Mouse (Mus musculus): ENCODE data around the gene A330070K13Rik. TPM values are rescaled to one million over a fixed set of nuclear protein-coding genes. Genes with fewer than 3 reads are reported as not detected.

The A330070K13Rik gene
- not detected in 2 replicates for total RNA-seq (2014; fragmentation: Nextera tagmentation)
- not detected in 2 replicates for total RNA-seq (2017)
- not detected in 2 replicates for polyA plus RNA-seq (2012)

DNA sequence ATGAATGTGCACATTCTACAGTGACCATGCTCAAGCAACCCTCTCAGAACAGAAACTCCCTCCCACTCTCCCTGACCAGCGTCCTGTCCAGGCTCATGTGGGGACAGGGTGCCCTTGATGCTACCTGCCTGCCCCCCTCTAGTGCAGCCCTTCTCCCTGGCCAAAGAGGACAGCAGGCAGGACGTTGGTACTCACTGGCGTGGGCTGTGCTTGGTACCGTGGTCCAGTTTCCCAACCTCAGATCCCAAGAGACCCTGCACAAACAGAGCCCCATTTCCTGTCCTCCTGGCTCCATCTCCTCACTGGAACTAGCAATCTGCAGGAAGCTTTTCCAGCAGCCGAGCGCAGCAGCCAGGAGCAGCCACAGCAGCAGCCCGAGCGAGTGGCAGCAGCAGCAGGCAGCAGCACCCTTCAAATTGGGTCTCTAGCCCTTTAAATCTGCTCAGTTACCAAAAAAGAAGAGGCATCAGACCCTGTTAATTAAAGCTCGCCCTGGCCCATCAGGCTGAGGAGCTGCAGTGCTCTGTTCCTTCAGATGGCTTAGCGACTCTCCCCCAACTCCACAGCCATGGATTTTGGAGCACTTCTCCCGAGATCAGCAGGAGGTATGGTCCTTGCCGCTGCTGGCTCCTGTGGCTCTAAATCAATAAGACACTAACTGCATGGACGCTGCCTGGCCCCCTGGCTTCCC, at the start of gene A330070K13Rik:
Gene A330070K13Rik (minus strand): TSS at position 410 of the 691 bp plus-strand sequence.
- H3K4me3 ChIP-seq (ENCODE audit: low read depth, low read length): no peak within 1 kb of the TSS
- H3K9me3 ChIP-seq (replicated peaks): peaks cover 43% of the 10 kb centered on the region
- DNase-seq (ENCODE audit: low spot score) (no peak), ATAC-seq (ENCODE audit: extremely low read depth, insufficient number of reproducible peaks, low FRiP score, poor library complexity, severe bottlenecking) (no peak)
- no peak for TF ChIP-seq CTCF (IDR thresholded peaks at IDR 0.05; ENCODE audit: low read depth, low read length)
- no peak for TF ChIP-seq GATA1 (IDR thresholded peaks at IDR 0.05; ENCODE audit: borderline replicate concordance, low read length)
- no peak for TF ChIP-seq GATA2 (IDR thresholded peaks at IDR 0.05; ENCODE audit: borderline replicate concordance, low read depth, low read length)
- TF ChIP-seq POLR2AphosphoS5 (IDR thresholded peaks at IDR 0.05; ENCODE audit: insufficient replicate concordance, low read depth, low read length): no peak
- no peak for TF ChIP-seq TAL1 (conservative IDR thresholded peaks at IDR 0.05; ENCODE audit: low read depth, low read length)
- no peaks in the 10 kb centered on the region for H3K36me3 ChIP-seq (replicated peaks)
- H3K27me3 ChIP-seq (ENCODE audit: insufficient read depth, low read length): no peaks in the 10 kb centered on the region
- no peaks in the 10 kb centered on the region; the same call in 1 of the 2 replicates for H3K4me1 ChIP-seq (ENCODE audit: insufficient read depth, low read depth, low read length)

DNA sequence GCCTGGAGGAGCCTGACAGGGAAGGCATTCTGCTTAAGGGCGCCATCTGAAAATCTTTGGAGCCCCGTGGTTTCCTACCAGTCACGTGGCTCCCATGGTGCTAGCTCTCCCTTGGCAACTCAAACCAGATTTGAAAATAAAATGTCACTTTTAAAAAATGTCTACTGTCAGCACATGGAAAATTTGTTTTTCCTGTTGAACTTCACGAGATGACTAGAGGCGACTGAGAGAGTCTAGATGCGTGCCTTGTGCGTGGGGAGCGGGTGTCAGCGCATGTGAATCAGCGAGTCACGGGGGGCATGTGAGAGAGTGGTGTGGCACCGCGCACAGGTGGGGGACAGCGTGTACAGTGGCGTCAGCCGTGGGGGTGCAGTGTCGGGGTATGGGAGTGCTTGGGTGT, 27.1 kb upstream of the A330070K13Rik start:
- peaks cover 45% of the 10 kb centered on the region for H3K9me3 ChIP-seq (replicated peaks)
- H3K4me1 ChIP-seq (ENCODE audit: insufficient read depth, low read depth, low read length): no peaks in the 10 kb centered on the region
- no peak for ATAC-seq (ENCODE audit: extremely low read depth, insufficient number of reproducible peaks, low FRiP score, poor library complexity, severe bottlenecking)
- DNase-seq (ENCODE audit: low spot score): no peak
- H3K27me3 ChIP-seq (ENCODE audit: insufficient read depth, low read length): no peaks in the 10 kb centered on the region
- H3K4me3 ChIP-seq (ENCODE audit: low read depth, low read length): no peak overlapping the region
- H3K36me3 ChIP-seq (replicated peaks): no peaks in the 10 kb centered on the region
- TF ChIP-seq POLR2AphosphoS5 (IDR thresholded peaks at IDR 0.05; ENCODE audit: insufficient replicate concordance, low read depth, low read length): no peak
- TF ChIP-seq GATA1 (IDR thresholded peaks at IDR 0.05; ENCODE audit: borderline replicate concordance, low read length): no peak
- TF ChIP-seq CTCF (IDR thresholded peaks at IDR 0.05; ENCODE audit: low read depth, low read length): no peak
- no peak for TF ChIP-seq GATA2 (IDR thresholded peaks at IDR 0.05; ENCODE audit: borderline replicate concordance, low read depth, low read length)
- TF ChIP-seq TAL1 (conservative IDR thresholded peaks at IDR 0.05; ENCODE audit: low read depth, low read length): no peak

DNA sequence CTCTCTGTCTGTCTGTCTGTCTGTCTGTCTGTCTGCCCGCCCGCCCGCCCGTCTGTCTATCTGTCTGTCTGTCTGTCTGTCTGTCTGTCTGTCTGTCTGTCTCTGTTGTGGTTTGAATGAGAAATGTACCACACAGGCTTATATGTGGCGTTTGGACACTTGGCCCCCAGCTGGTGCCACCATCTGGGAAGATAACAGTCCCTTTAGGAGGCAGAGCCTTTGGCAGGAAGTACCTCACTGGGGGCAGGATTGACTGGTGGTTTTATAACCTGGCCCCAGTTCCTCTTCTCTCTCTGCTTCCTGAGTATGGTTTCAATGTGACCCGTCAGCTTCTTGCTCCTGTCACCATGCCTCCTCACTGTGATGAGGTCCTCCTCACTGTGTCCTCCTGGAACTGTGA, 25.3 kb upstream of the A330070K13Rik start:
- no peaks in the 10 kb centered on the region for H3K36me3 ChIP-seq (replicated peaks)
- H3K27me3 ChIP-seq (ENCODE audit: insufficient read depth, low read length): no peaks in the 10 kb centered on the region
- no peaks in the 10 kb centered on the region for H3K4me1 ChIP-seq (ENCODE audit: insufficient read depth, low read depth, low read length)
- DNase-seq (ENCODE audit: low spot score): no peak
- peaks cover 56% of the 10 kb centered on the region for H3K9me3 ChIP-seq (replicated peaks)
- TF ChIP-seq TAL1 (conservative IDR thresholded peaks at IDR 0.05; ENCODE audit: low read depth, low read length): no peak
- TF ChIP-seq GATA2 (IDR thresholded peaks at IDR 0.05; ENCODE audit: borderline replicate concordance, low read depth, low read length): no peak
- no peak for TF ChIP-seq CTCF (IDR thresholded peaks at IDR 0.05; ENCODE audit: low read depth, low read length)
- no peak for TF ChIP-seq GATA1 (IDR thresholded peaks at IDR 0.05; ENCODE audit: borderline replicate concordance, low read length)
- TF ChIP-seq POLR2AphosphoS5 (IDR thresholded peaks at IDR 0.05; ENCODE audit: insufficient replicate concordance, low read depth, low read length): no peak
- no peak overlapping the region for H3K4me3 ChIP-seq (ENCODE audit: low read depth, low read length)
- ATAC-seq (ENCODE audit: extremely low read depth, insufficient number of reproducible peaks, low FRiP score, poor library complexity, severe bottlenecking): no peak

DNA sequence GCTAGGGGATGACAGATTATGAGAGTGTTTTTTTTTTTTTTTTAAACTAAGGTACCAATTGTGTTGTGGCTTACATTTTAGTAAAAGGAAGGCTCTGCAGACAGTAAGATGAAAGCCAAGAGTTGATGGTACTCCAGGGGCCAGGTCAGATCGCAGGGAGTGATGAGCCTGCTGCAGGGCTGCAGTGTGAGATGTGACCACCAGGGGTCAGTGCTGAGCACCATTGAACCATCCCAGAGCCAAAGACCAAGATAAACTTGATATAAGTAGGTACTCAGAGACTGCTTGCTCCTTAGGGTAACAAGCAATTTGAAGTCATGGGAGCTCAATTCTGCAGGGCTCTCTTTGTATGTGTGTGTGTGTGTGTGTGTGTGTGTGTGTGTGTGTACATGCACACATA, 20.8 kb upstream of the A330070K13Rik start:
- no peaks in the 10 kb centered on the region for H3K4me1 ChIP-seq (ENCODE audit: insufficient read depth, low read depth, low read length)
- H3K36me3 ChIP-seq (replicated peaks): no peaks in the 10 kb centered on the region
- no peaks in the 10 kb centered on the region for H3K27me3 ChIP-seq (ENCODE audit: insufficient read depth, low read length)
- DNase-seq (ENCODE audit: low spot score) (no peak), ATAC-seq (ENCODE audit: extremely low read depth, insufficient number of reproducible peaks, low FRiP score, poor library complexity, severe bottlenecking) (peak; percentile 54; the same call in 1 of the 2 replicates)
- TF ChIP-seq POLR2AphosphoS5 (IDR thresholded peaks at IDR 0.05; ENCODE audit: insufficient replicate concordance, low read depth, low read length) (no peak), CTCF (IDR thresholded peaks at IDR 0.05; ENCODE audit: low read depth, low read length) (no peak), GATA2 (IDR thresholded peaks at IDR 0.05; ENCODE audit: borderline replicate concordance, low read depth, low read length) (no peak)
- H3K4me3 ChIP-seq (ENCODE audit: low read depth, low read length): no peak overlapping the region
- peaks cover 52% of the 10 kb centered on the region for H3K9me3 ChIP-seq (replicated peaks)

DNA sequence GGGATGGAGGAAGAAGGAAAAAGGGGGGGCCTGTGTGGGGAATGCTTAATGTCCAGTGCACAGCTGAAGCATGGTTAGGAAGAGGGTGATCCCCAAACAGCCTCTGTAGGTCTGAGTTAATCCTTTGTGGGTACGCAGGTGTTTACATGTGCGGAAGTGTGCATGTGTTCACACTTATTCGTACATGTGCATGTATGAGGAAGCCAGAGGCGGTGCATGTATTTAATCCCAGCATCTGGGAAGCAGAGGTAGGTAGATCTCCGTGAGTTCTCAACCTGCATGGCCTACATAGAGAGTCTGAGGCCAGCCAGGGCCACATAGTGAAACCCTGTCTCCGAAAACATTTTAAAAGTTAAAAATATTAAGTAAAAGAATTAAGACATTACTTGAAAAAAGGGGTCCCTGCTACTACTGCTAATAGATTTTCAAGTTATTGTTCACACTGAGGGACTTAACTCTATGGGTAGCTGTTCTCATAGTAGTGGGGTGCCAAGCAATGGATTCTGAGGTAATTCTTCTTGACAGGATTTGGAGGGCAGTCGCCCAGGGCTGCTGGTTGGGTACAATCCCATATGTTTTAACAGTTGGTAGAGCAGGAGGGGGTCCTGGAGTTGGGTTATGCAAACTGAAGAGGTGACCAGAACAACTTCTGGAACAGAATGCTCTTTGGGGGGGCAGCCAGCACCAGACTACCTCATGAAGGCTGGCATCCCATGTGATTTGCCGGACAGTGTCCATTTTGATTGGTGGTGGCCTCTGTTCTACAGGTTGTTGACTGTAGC, 15.9 kb upstream of the A330070K13Rik start:
- no peak for DNase-seq (ENCODE audit: low spot score)

DNA sequence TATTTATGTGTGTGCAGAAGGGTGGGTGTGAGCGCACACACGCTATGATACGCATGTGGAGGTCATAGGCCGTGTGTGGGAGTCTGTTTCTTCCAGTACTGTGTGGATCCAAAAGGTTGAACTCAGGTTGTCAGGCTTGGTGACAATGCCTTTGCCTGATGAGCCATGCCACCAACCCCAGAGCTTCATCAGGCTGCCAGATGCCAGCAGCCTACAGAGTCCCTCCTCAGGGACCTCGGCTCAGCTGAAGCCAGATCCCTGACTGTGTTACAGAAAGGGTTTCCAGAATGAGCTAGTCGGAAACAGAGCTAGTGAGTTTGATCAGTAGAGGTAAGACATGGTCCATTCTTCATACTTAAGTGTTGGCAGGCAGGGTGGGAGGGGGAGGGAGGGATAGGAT, 10.7 kb upstream of the A330070K13Rik start:
- peaks cover 47% of the 10 kb centered on the region for H3K9me3 ChIP-seq (replicated peaks)
- H3K4me3 ChIP-seq (ENCODE audit: low read depth, low read length): no peak overlapping the region
- DNase-seq (ENCODE audit: low spot score) (no peak), ATAC-seq (ENCODE audit: extremely low read depth, insufficient number of reproducible peaks, low FRiP score, poor library complexity, severe bottlenecking) (no peak)
- TF ChIP-seq GATA2 (IDR thresholded peaks at IDR 0.05; ENCODE audit: borderline replicate concordance, low read depth, low read length) (no peak), POLR2AphosphoS5 (IDR thresholded peaks at IDR 0.05; ENCODE audit: insufficient replicate concordance, low read depth, low read length) (no peak), CTCF (IDR thresholded peaks at IDR 0.05; ENCODE audit: low read depth, low read length) (no peak), TAL1 (conservative IDR thresholded peaks at IDR 0.05; ENCODE audit: low read depth, low read length) (no peak), GATA1 (IDR thresholded peaks at IDR 0.05; ENCODE audit: borderline replicate concordance, low read length) (no peak)
- no peaks in the 10 kb centered on the region for H3K4me1 ChIP-seq (ENCODE audit: insufficient read depth, low read depth, low read length)
- no peaks in the 10 kb centered on the region for H3K36me3 ChIP-seq (replicated peaks)
- H3K27me3 ChIP-seq (ENCODE audit: insufficient read depth, low read length): no peaks in the 10 kb centered on the region

More for the DNA sequence above, 15.9 kb upstream of the A330070K13Rik start:
- Histone ChIP-seq H3K9me3 (replicated peaks) (peaks cover 55% of the 10 kb centered on the region), H3K4me1 (ENCODE audit: insufficient read depth, low read depth, low read length) (no peaks in the 10 kb centered on the region), H3K27me3 (ENCODE audit: insufficient read depth, low read length) (no peaks in the 10 kb centered on the region), H3K36me3 (replicated peaks) (no peaks in the 10 kb centered on the region), H3K4me3 (ENCODE audit: low read depth, low read length) (no peak overlapping the region)
- TF ChIP-seq CTCF (IDR thresholded peaks at IDR 0.05; ENCODE audit: low read depth, low read length): no peak
- no peak for TF ChIP-seq POLR2AphosphoS5 (IDR thresholded peaks at IDR 0.05; ENCODE audit: insufficient replicate concordance, low read depth, low read length)
- TF ChIP-seq TAL1 (conservative IDR thresholded peaks at IDR 0.05; ENCODE audit: low read depth, low read length): no peak
- no peak for TF ChIP-seq GATA2 (IDR thresholded peaks at IDR 0.05; ENCODE audit: borderline replicate concordance, low read depth, low read length)
- TF ChIP-seq GATA1 (IDR thresholded peaks at IDR 0.05; ENCODE audit: borderline replicate concordance, low read length): no peak
- no peak for ATAC-seq (ENCODE audit: extremely low read depth, insufficient number of reproducible peaks, low FRiP score, poor library complexity, severe bottlenecking)
